Mouse (Mus musculus) embryo, embryonic 10.5 days (tissue): ENCODE measurements at regions not wholly inside any gene's neighbourhood (a gene's known extent, or its start where the extent isn't known, plus 50 kb on each side); places are given as distances from the start of the nearest gene placed in this dataset.
A peak's percentile ranks its signal among the peaks of the same experiment; 100 is the strongest.

Source experiments
- DNase-seq: peaks from one replicate; pipeline ENCODE4 v3.0.0-alpha.2; 2015; ENCODE audit warnings: low spot score

- DNase-seq, result no peak
These were observed 597.7 kb downstream of the Gm19410 start for GRCm38 (mm10) chr8:36363291-36363690.

DNA sequence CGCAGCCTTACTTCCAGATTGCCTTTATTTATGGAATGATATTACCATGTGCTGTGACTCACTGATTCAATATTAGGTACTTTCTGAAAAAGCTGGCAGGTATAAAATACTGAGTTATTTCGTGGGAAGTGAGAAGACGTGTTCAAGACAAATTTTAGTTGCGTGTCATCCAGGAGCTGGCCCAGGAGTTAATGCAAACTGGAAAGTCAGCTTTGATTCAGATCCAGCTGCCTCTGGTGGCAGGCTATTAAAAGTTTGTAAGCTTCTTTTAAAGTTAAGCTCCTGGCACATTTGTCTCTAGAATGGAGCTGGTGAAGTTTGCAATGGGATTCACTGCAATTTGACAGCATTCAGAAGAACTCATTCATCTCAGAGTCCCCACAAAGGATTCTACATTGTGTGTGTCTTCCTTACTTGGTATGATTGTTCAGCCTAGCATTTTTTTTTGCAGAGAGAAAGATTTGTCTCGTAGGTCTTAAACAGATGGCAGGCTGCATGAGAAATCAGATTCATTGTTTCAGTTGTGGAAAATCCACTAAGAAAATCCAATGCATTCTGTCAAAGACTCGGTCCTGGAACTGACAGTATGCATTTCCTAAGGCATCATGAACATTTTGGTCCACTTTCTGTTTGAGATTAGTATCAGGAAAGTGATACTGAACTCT is 599.1 kb downstream of the Gm19410 start:
- no peak for DNase-seq

DNA sequence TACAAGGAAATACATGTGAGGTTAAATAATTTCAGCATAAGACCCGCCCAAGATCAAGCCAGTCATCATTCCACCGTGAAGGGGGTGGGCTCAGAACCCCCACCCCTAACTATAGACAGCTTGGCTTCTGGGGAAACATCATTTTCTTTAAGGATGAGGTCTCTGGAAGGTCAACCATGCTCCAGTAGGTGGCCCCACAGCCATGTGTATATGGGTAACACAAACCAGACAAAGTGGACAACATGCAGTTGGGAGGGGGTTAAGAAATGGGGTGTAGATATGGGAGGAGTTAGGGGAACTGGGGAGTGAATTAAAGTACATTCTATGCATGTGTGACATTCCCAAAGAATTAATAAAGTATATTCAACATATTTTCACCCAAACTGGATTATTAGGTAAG is 600.4 kb downstream of the Gm19410 start:
- no peak for DNase-seq

- peak; percentile 49 for DNase-seq
These were observed 611.2 kb downstream of the Gm19410 start for GRCm38 (mm10) chr8:36376579-36377350.

DNA sequence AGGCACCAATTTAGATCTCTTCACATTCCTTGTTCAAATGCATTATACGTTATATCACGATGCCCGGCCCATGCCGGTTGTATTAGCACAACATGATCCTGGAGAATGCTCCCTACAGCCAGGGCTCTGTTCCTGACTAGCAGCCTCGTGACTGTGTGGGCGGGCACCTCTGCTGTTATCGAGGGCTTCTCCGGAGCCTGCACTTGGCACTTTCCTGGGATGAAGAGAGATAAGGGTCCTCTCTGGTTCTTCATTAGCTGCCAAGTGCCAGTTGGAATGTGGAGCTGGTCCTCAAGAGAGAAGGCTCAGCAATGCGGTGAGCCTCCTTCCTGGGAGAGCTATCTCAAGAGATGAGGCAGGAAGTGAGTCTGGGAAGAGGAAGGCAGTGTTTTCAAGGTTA is 598.9 kb upstream of the AI429214 start:
- DNase-seq, result no peak

DNA sequence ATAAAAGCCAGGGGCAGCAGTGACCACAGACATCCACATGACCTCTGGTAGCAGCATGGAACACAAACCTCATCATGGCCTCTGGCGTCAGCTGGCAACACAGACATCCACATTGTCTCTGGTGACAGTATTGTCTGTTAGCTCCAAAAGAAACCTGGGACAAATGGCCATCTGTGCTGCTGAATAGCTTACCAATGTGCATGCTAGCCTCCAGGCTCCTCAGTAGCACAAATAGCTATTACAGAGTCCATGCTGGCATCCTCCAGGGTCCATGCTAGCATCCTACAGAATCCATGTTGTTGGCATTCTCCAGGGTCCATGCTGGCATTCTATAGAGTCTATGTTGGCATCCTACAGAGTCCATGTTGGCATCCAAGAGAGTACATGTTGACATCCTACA is 596.9 kb upstream of the AI429214 start:
- no peak for DNase-seq

DNA sequence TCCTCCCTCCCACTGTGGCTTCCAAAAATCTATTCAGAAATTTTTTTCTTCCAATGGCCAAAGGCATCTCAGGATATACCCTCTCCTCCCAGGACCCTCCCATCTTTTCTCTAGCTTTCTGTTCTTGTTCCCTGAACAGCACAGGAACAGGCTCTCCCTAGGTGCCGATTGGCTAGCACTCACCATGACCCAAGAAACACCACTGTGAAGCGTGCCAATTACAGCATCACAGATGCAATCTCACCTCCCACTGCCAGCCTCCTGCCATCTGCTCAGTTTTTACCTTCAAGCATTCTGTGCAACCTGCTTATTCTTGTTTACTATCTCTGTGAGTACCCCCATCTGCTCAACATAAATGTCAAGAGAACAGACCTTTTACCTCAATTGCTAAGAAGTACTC is 586.7 kb upstream of the AI429214 start:
- DNase-seq, result no peak
